Mouse (Mus musculus) lung, postnatal 4 days (tissue): ENCODE data around the gene Fam90a1b.
"Not testable (repeated sequence)": the region's sequence is repeated elsewhere in the genome, so short reads cannot be mapped to it uniquely, and the experiment has no call there.

Experiments
- DNase-seq, 2 experiments: peaks; one replicate each; pipeline ENCODE4 v3.0.0; 2021

Gene Fam90a1b

DNA sequence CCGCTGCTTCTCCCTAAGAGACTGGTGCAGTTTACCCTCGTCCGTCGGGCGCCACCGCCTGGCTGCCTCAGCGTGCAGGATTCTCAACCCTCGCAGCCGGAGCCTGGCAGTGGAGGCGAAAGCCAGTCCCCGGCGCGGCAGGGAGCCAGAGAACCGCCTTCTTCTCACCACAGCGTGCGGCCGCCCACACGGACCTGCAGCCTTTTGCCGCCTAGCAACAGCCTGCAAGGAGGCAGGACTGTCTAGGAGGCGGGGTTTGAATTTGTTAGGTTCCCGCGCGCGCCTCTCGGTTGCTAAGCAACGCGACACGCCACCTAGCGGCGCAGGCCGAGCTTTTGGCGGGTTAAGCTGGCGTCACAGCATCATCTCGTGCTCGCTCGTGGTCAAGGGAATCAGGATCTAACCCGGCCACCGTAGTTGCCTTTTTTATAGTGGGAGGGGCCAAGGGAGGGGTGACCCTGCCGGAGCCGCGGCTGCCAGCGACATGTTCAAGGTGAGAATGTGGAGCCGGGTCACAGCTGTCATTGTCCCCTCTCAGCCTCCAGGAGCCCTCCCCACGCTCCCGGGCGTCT lies at the start of gene Fam90a1b, which contains the start of gene Apoo:
TSS of gene Fam90a1b (minus strand) at position 108 of the 572 bp plus-strand sequence.
TSS of gene Apoo (plus strand) at position 448 of the 572 bp plus-strand sequence.
- DNase-seq: peak; percentile 96 to 98

DNA sequence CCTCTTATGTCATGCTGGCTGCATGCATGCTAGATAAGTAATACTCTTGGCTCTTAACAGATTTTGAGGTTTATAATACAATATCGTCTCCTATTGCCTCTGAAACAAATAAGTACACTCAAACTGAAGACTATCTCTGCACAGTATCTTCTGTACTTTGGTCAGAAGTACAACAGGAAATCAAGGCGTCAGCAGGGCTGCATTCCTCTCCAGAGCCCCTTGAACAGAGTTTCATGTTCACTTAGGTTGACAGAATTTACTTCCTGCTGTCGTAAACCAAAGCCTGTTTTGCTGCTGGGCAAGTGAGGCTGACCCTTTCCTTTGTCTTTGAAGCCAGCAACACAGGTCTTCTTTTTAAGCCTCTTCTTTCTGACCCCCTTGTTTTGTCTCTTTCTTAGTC lies 42.4 kb upstream of the Fam90a1b start:
- DNase-seq: no peak

DNA sequence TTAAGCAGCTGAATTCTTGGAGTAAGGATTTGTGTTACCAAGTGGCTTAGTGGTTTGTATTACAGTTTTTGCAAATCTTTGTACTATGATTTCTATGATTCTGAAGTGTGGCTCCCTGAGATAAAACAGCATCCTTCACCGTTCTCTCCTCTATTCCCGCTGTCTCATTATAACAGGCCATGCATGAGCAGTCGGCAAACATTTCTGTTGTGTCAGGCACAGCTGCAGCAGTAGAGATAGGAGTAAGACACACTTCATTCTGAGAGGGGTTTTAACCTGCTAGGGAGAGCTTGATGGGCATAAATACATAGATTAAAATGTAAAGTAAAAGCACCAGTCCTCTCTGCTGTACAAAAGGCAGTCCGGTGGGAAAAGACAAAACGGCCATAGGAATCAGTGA lies 12.2 kb upstream of the Fam90a1b start:
- no peak for DNase-seq

DNA sequence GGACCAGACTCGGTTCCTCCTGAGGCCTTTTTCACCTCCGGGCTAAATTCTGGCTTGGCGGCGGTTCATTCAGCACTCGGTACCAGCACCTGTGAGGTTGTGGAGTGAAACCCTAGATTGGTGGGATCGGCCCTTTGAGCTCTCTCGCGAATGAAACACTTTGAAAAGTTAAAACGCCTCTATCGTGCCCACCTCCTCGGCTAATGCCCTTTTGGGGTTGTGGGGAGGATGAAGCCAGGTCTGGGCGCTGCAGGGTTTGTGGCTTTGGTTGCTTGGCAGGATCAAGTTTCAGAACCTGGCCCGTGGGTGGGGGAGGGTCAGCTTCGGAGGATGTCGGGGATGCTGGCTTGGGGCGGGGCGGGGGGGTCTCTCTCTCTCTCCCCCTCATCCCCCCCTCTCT lies 671 bp upstream of the Fam90a1b start:
- peak in 1 of 2 experiments; percentile 24 for DNase-seq

DNA sequence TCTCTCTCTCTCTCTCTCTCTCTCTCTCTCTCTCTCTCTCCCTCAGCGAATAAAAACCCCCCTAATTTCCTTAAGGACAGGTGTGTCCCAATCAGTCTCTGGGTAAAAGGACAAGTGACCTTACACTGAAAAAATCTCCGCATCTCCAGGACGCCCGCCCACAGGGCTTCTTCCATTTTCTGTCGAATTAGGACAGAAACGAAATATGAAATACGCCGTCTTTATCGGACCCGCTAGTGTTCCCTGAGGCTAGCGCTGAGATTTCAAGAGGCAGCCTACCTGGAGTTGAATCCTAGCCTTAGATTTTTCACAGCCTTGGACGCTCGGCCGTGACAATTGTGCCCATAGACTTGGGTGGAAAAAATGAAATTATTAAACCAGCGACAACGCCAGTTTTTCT lies 548 bp downstream of the Fam90a1b start:
- DNase-seq: peak; percentile 7 to 17

DNA sequence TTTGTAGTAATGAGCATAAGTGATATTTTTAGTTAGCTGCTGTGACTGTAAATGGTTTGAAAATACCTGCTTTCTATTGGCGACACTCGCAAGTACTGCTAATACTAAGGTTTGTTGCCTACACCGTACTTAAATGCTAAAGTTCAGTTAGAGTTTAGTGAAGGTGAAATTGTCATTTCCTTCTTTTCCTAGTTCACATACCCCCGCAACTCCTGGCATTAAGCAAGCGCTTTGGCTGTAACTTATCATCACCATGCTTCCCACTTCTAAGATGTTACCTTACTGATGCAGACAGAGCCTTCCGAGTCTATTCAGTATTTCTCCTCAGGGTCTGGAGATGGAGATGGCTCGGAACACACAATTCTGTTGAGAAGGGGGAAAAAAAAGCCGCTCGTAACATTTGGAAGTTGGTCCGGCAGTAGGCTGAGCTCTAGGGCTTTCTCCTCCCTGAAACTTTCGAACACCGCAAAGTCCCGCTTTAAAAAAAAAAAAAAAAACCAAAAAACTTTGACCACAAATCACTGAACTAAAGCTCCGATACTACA lies 1.1 kb downstream of the Fam90a1b start:
- DNase-seq: no peak

DNA sequence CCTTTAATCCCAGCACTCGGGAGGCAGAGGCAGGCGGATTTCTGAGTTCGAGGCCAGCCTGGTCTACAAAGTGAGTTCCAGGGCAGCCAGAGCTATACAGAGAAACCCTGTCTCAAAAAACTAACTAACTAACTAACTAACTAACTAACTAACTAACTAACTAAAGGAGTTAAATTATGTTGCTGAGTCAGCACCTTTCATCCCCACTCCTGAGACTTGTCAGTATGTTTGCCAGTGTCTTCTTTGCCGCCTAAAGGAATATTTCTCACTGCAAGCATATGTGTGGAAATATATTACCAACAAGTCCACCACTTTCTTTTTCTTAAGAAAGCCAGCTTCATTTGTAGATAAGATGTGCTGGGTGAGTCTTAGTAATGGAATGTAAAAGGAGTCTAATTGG lies 22.9 kb downstream of the Fam90a1b start:
- not testable (repeated sequence) for DNase-seq

DNA sequence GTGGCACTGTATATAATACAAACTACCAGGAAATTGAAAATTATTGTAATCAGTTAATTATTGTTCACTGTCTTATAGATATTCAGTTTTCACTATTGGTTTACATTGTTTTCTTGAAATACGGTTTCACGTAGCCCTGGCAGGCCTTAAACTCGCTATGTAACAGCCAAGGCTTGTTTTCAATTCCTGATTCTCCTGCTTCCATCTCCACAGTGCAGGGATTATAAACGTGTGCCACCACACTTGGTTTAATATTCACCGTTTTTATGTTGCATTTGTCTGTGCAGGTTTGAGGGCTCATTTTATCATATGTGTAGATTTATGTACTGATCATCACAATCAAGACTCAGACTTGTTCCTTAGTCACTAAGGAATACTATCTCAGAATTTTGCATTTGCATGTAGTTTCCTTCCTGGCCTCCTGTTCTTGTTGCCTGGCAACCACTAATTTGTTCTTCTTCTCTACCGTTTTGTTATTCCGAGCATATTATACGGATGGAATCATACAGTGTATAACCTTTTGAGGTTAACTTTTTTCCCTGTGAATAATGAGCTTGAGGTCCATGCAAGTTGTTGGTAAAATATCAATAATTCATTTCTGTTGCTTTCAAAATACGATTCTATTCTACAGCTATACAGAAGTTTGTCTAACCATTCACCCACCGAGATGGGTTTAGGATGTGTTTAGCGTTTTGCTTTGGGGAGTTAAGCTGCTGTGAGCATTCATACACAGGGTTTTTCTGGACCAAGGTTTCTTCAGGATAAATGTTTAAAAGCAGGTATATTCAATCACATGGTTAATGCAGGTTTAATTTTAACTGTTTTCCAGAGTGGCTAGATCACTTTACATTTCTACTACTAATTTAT lies 45.3 kb downstream of the Fam90a1b start:
- no peak for DNase-seq
